Mouse (Mus musculus) intestine, embryonic 15.5 days (tissue): ENCODE data around the gene Pkn1. TPM values are rescaled to one million over a fixed set of nuclear protein-coding genes. Genes with fewer than 3 reads are reported as not detected.

Experiments used
- ATAC-seq: fragments of 200-750 bp; cut with Nextera tagmentation; 2 replicates; pipeline ENCODE4 v1.8.0; 2017; ENCODE audit warnings: moderate TSS enrichment, moderate library complexity
- H3K27ac ChIP-seq: fragments of 300-500 bp; sonication (generic); 2 replicates; pipeline ENCODE4 v1.5.1; 2015; ENCODE audit warnings: mild to moderate bottlenecking, inconsistent platforms
- H3K27me3 ChIP-seq: fragments of 300-500 bp; sonication (generic); replicated peaks from 2 replicates; pipeline ENCODE4 v1.6.1; 2015; ENCODE audit warnings: inconsistent platforms
- H3K36me3 ChIP-seq: fragments of 300-500 bp; sonication (generic); 2 replicates; pipeline ENCODE4 v1.6.1; 2015; ENCODE audit warnings: inconsistent platforms
- H3K4me1 ChIP-seq: fragments of 300-500 bp; sonication (generic); replicated peaks from 2 replicates; pipeline ENCODE4 v1.6.1; 2015; ENCODE audit warnings: inconsistent platforms
- H3K4me2 ChIP-seq: fragments of 300-500 bp; sonication (generic); replicated peaks from 2 replicates; pipeline ENCODE4 v1.6.1; 2015; ENCODE audit warnings: mild to moderate bottlenecking, inconsistent platforms
- H3K4me3 ChIP-seq: fragments of 300-500 bp; sonication (generic); replicated peaks from 2 replicates; pipeline ENCODE4 v1.5.1; 2015; ENCODE audit warnings: inconsistent platforms
- H3K9ac ChIP-seq: fragments of 300-500 bp; sonication (generic); 2 replicates; pipeline ENCODE4 v1.6.1; 2015; ENCODE audit warnings: inconsistent platforms
- H3K9me3 ChIP-seq: fragments of 300-500 bp; sonication (generic); 2 replicates; pipeline ENCODE4 v1.6.1; 2016; ENCODE audit warnings: inconsistent platforms
- WGBS: fragments of 180-500 bp; shearing (Covaris S2); methylation state at CpG from one replicate; pipeline ENCODE4 v1.1.7; 2015; 5-methylcytosine and 5-hydroxymethylcytosine counted together
- polyA plus RNA-seq: library from polyadenylated mRNA; unstranded; fragments of >200 nt; fragmentation: Nextera tagmentation; extraction: Ambion mirVana; gene quantifications from 2 replicates; pipeline ENCODE4 v1.2.1, GENCODE M21; 2015

Gene Pkn1
- polyA plus RNA-seq, 1 experiment from 2014 or later: 35.2 TPM

DNA sequence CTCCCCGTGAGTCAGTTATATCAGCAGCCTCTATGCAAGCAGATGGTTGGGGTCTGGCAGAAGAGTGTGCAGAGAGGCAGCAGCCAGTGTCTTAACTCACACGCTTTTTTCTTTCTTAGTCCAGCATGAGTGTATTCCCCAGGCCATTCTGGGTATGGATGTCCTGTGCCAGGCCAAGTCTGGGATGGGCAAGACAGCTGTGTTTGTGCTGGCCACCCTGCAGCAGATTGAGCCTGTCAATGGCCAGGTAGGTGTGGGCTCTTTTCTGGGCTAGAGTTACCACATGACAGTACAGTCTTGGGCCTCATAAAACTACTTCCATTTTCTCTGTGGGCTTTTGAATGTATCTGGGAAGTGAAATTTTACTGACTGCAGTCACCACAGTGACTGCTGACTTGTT lies 20.7 kb upstream of the Pkn1 start:
- H3K9me3 ChIP-seq: no peaks in the 10 kb centered on the region
- H3K4me3 ChIP-seq: no peak overlapping the region

DNA sequence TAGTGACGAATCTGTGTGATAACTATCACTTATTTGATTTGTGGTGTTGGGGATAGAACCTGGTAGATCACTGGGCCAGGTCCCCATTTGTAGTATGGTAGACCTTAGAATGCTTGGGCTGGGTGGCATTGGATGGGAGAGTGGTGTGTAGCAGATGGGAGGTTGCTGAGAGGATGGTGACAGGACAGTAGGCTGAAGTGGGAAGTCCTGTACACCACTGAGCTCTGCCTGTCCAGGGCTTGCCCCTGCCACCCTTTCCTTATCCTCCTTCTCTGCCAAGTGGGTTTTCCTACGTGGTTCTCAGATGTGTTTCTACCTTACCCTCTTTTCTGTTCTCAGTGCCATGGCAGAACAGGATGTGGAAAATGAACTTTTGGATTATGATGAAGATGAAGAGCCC lies 20.1 kb upstream of the Pkn1 start:
- Histone ChIP-seq H3K9me3 (no peaks in the 10 kb centered on the region), H3K36me3 (peaks cover 46% of the 10 kb centered on the region), H3K27me3 (no peaks in the 10 kb centered on the region), H3K4me1 (peaks cover 10% of the 10 kb centered on the region), H3K27ac (no peak overlapping the region), H3K4me3 (no peak overlapping the region), H3K4me2 (no peak overlapping the region), H3K9ac (no peak overlapping the region)
- 81% methylated on average over 2 of the region's 2 CpGs for WGBS
- ATAC-seq: no peak

More for the DNA sequence above, 20.7 kb upstream of the Pkn1 start:
- Histone ChIP-seq H3K4me1 (peaks cover 13% of the 10 kb centered on the region), H3K4me2 (no peak overlapping the region), H3K27ac (no peak overlapping the region), H3K9ac (no peak overlapping the region), H3K27me3 (no peaks in the 10 kb centered on the region), H3K36me3 (peaks cover 52% of the 10 kb centered on the region)
- WGBS: 79% methylated on average over 2 of the region's 2 CpGs
- ATAC-seq: no peak

DNA sequence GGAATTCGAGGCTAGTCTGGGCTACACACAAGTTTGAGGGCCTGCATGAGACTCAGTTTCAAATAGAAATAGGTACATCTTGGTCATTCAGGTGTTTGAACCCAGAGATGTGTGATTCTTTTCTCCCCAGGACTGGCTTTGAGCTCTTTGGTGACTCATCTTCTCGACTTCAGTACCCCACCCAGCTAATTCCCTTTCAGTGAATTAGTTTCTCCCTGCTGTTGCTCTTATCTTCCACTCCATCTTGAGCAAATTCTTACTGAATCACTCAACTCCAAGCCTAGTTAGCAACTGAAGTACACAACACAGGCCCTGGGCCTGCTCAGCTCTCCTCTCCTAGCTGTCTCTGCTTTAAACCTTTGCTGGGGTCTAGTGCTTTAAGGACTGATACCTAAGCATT lies 17.6 kb upstream of the Pkn1 start:
- no peaks in the 10 kb centered on the region for H3K27me3 ChIP-seq
- peaks cover 22% of the 10 kb centered on the region for H3K36me3 ChIP-seq
- ATAC-seq: no peak
- WGBS: 66% methylated on average over 2 of the region's 2 CpGs
- peak overlapping the region; percentile 96 for H3K4me3 ChIP-seq
- H3K9me3 ChIP-seq: no peaks in the 10 kb centered on the region
- H3K27ac ChIP-seq: no peak overlapping the region
- peaks cover 10% of the 10 kb centered on the region for H3K4me1 ChIP-seq
- peak overlapping the region; percentile 63 for H3K4me2 ChIP-seq
- 0 out of 2 replicates have a peak overlapping the region, but pooled peaks have one; percentile 15 for H3K9ac ChIP-seq

DNA sequence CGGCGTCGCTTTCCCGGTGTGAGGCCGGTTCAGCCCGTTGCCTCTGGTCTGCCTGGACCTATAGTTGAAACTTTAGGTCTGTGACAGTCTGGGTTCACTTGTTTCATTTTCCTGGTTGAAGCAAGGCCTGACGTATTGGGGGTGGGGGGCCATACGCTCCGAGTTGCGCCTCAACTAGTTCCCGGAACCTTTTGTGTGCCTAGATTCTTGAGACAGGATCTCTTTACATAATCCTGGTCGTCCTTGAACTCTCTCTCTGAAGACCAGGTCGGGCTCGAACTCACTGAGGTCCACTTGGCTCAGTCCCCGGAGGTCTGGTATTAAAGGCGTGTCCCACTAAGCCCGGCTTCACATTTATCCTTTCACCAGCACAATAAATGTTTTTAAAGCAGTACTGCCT lies 16.8 kb upstream of the Pkn1 start:
- H3K27ac ChIP-seq: peak overlapping the region; percentile 94
- no peaks in the 10 kb centered on the region for H3K9me3 ChIP-seq
- no peaks in the 10 kb centered on the region for H3K27me3 ChIP-seq
- H3K9ac ChIP-seq: peak overlapping the region; percentile 90
- H3K4me2 ChIP-seq: peak overlapping the region; percentile 63
- peak overlapping the region; percentile 96 for H3K4me3 ChIP-seq
- under 1% methylated on average over 17 of the region's 17 CpGs for WGBS
- H3K4me1 ChIP-seq: peaks cover 10% of the 10 kb centered on the region
- peaks cover 14% of the 10 kb centered on the region for H3K36me3 ChIP-seq
- no peak for ATAC-seq

DNA sequence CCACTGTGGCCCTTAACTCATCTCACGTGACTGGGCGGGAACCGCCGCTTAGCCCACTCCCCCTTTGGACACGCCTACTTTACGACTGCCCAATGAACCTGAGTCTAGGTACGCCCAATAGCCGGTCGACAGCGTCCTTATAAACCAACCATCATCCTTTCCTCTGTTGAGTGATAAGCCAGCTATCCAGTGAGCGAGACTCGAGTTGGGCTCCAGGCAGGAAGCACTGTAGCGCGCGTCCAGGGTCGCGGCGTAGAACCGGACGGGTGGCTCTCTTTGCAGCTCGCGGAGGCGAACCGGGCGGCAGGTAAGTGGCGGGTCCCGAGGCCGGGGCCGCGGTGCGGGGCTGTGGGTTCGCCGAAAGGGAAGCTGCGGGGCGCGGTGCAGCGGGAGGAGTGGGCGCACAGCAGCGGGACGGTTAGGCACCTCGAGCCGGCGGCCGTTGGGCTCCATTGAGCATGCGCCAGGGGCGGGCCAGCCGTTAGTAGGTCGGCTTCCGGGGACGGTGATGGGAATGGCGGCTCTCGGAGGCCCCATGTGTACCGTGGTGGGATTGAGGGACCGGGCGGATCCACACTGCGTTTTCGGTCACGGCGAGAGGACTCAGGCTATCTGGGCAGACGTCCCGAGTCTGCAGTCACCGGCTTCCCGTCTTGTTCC lies 16.2 kb upstream of the Pkn1 start, which contains the start of gene Ddx39:
TSS of gene Ddx39 (plus strand) at position 147 of the 660 bp plus-strand sequence.
- WGBS: 0% methylated on average over 63 of the region's 63 CpGs
- H3K27me3 ChIP-seq: no peaks in the 10 kb centered on the region
- peak within 1 kb of the TSS; percentile 96 for H3K4me3 ChIP-seq
- peaks cover 8% of the 10 kb centered on the region for H3K36me3 ChIP-seq
- peak; percentile 100 for ATAC-seq
- H3K9ac ChIP-seq: peak within 1 kb of the TSS; percentile 90
- peak within 1 kb of the TSS; percentile 63 for H3K4me2 ChIP-seq
- no peaks in the 10 kb centered on the region for H3K9me3 ChIP-seq
- H3K27ac ChIP-seq: peak within 1 kb of the TSS; percentile 94
- H3K4me1 ChIP-seq: peaks cover 10% of the 10 kb centered on the region

DNA sequence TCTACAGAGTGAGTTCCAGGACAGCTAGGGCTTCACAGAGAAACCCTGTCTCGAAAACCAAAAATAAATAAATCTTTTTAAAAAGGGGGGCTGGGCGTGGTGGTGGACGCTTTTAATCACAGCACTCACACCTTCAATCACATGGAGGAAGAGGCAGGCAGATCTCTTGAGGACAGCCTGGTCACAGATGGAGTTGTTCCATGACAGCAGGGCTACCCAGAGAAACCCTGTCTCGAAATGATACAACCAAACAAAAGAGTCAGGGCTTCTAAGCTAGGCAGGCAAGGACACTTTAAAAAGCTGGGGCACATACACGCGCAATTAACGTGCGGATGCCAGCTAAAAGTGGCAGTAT lies 15.7 kb upstream of the Pkn1 start:
- Histone ChIP-seq H3K4me3 (peak overlapping the region; percentile 96), H3K4me2 (peak overlapping the region; percentile 59), H3K27ac (no peak overlapping the region), H3K4me1 (peaks cover 10% of the 10 kb centered on the region), H3K36me3 (peaks cover 3% of the 10 kb centered on the region), H3K27me3 (no peaks in the 10 kb centered on the region), H3K9ac (0 out of 2 replicates have a peak overlapping the region, but pooled peaks have one; percentile 26), H3K9me3 (no peaks in the 10 kb centered on the region)
- WGBS: 18% methylated on average over 8 of the region's 8 CpGs
- peak; percentile 22; the same call in 1 of the 2 replicates for ATAC-seq

DNA sequence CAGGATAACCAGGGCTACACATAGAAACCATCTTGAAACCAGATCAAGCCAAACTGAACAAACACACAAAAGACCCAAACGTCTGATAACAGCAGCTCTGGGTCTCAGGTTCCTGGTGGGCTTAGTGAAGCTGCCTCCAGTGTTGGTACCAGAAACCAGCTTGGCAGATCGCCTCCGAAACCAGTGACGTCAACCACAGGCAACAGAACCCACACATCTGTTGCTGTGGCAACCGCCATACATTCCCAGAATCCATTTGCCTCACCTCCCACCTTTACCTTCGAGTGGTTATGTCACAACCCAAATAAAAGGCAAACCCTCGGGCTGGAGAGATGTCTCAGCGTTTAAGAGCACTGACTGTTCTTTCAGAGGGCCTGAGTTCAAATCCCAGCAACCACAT lies 8.6 kb upstream of the Pkn1 start:
- Histone ChIP-seq H3K27me3 (no peaks in the 10 kb centered on the region), H3K4me3 (no peak overlapping the region), H3K9ac (no peak overlapping the region), H3K36me3 (no peaks in the 10 kb centered on the region), H3K4me1 (no peaks in the 10 kb centered on the region), H3K27ac (no peak overlapping the region), H3K9me3 (no peaks in the 10 kb centered on the region), H3K4me2 (no peak overlapping the region)
- WGBS: 65% methylated on average over 8 of the region's 8 CpGs
- no peak for ATAC-seq

DNA sequence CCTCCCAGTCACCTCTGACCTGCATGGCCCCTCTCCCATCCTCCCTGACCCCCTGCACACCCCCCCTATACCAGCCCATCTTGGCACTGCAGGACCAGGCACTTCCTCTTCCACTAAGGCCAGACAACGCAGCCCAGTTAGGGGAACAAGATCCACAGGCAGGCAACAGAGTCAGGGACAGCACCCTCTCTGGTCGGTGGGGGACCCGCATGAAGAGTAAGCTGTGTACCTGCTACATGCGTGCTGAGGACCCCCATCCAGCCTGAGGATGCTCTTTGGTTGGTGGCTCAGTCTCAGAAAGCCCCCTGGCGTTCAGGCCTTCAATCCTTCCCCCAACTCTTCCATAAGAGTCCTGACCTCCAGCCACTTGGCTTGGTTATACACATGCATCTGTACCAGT lies 7.4 kb upstream of the Pkn1 start:
- ATAC-seq: no peak
- H3K36me3 ChIP-seq: no peaks in the 10 kb centered on the region
- no peak overlapping the region for H3K9ac ChIP-seq
- H3K4me3 ChIP-seq: no peak overlapping the region
- WGBS: 64% methylated on average over 5 of the region's 5 CpGs
- H3K27ac ChIP-seq: no peak overlapping the region
- H3K4me1 ChIP-seq: no peaks in the 10 kb centered on the region
- no peaks in the 10 kb centered on the region for H3K9me3 ChIP-seq
- H3K27me3 ChIP-seq: no peaks in the 10 kb centered on the region
- no peak overlapping the region for H3K4me2 ChIP-seq

DNA sequence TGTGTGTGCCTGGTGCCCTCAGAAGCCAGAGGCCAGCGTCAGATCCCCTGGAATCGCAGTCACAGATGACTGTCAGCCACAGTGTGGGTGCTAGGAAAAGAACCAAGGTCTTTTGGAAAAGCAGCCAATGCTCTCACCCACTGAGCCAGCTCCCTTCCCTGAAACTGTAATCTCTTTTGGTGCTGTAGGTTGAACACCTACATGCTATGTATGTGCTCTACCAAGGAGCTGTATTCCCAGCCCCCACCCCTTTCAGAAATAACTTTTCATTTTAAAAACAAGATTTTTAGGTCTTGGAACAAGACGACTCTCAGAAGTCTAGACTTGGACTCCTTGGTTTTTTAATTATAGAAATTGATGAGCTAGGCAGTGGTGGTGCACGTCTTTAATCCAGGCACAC lies 4.4 kb upstream of the Pkn1 start:
- Histone ChIP-seq H3K4me2 (no peak overlapping the region), H3K4me3 (no peak overlapping the region), H3K4me1 (peaks cover 6% of the 10 kb centered on the region; the same call in 1 of the 2 replicates), H3K27ac (no peak overlapping the region), H3K27me3 (no peaks in the 10 kb centered on the region), H3K9ac (no peak overlapping the region), H3K9me3 (no peaks in the 10 kb centered on the region), H3K36me3 (no peaks in the 10 kb centered on the region)
- WGBS: 81% methylated on average over 4 of the region's 4 CpGs
- no peak for ATAC-seq

DNA sequence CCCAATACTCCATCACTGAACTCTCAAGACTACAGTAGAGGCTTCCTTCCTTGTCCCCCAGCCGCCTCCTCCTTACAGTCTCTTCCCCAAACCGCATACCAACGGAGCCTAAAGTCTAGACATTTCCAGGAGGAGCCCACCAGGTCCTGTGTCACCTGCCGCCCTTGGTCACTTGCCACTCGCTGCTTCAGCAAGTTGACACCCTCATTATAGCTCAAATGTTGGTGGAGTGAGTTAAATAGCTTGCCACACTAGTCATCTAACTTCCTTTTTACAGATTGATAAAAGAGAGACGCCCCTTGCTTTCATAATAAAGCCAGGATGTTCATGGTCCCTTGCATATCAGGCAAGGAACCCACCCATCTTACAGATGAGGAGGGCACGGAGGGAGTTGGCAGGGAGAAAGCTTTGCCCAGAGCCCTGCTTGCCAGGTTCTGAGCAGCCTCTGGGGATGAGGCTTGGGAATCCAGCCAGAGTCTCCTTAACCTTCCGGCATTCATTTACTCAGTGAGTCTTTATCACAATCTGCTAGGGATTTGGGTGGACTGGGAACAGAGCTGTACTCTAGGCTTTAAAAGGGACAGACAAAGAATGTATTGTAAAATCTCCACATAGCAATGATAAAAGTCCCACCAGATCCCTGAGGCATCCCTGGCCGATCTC lies 1.6 kb upstream of the Pkn1 start:
- ATAC-seq: no peak
- Histone ChIP-seq H3K36me3 (no peaks in the 10 kb centered on the region), H3K4me2 (no peak overlapping the region)

DNA sequence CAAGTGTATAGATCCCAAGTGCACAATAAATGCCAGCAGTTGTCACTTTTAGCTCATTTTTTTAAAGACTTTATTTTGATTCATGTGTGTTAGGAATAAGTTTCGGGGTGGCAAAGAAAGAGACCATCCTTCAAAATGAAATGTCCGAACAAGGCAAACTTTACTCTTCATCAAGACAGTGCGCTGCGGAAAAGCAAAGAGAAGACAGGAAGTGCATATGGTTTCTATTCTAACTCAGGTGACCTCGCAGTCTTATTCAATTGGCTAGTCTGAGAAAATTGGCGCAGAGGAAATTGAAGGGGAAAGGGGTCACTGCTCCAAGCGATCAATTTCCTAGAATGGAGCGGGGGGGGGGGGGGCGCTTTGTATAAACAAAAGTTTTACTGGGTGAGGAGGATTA lies 587 bp upstream of the Pkn1 start:
- WGBS: 22% methylated on average over 9 of the region's 9 CpGs

More for the DNA sequence above, 1.6 kb upstream of the Pkn1 start:
- Histone ChIP-seq H3K27me3 (no peaks in the 10 kb centered on the region), H3K4me1 (peaks cover 26% of the 10 kb centered on the region), H3K4me3 (no peak overlapping the region), H3K9ac (no peak overlapping the region), H3K9me3 (no peaks in the 10 kb centered on the region), H3K27ac (no peak overlapping the region)
- WGBS: 75% methylated on average over 9 of the region's 9 CpGs

DNA sequence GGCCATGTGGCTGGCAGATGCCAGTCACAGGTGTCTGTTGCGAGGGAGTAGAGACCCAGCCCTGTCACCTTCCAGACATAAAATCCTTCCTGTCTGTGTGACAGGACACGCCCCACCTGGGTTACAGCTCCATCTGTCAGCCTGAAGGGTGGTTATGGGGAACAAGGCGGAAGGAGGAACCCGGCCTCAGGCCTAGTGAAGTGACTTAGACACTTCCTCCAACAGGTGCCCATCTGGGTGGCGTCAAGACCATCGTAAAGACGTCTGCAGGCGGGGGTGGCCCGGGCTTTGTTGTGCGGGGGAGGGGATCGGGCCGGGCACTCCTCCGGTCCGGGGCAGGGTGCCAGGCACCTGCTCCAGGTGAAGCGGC lies 703 bp downstream of the Pkn1 start:
- Histone ChIP-seq H3K4me1 (peaks cover 41% of the 10 kb centered on the region), H3K9me3 (no peaks in the 10 kb centered on the region), H3K27ac (peak overlapping the region; percentile 90), H3K4me2 (peak overlapping the region; percentile 72), H3K4me3 (peak overlapping the region; percentile 82), H3K9ac (peak overlapping the region; percentile 87), H3K36me3 (no peaks in the 10 kb centered on the region), H3K27me3 (no peaks in the 10 kb centered on the region)
- peak; percentile 62 for ATAC-seq
- WGBS: 2% methylated on average over 15 of the region's 15 CpGs

More for the DNA sequence above, 587 bp upstream of the Pkn1 start:
- Histone ChIP-seq H3K36me3 (no peaks in the 10 kb centered on the region), H3K27ac (peak overlapping the region; percentile 90), H3K27me3 (no peaks in the 10 kb centered on the region), H3K9me3 (no peaks in the 10 kb centered on the region), H3K4me2 (peak overlapping the region; percentile 72), H3K4me3 (peak overlapping the region; percentile 82), H3K4me1 (peaks cover 31% of the 10 kb centered on the region), H3K9ac (peak overlapping the region; percentile 87)
- no peak for ATAC-seq
